Mouse (Mus musculus) erythroblast, embryonic 14.5 days (primary cell): ENCODE measurements around the gene Ush2a.

Experiments used
- GATA1 ChIP-seq: IDR thresholded peaks from 2 replicates; pipeline ENCODE4 v1.6.1; 2012; ENCODE audit warnings: low read length, inconsistent platforms, mixed read lengths
- TAL1 ChIP-seq: IDR thresholded peaks from 3 replicates; pipeline ENCODE4 v1.6.1; 2012; ENCODE audit warnings: low read length, inconsistent platforms, mixed read lengths

- TF ChIP-seq TAL1 (no peak), GATA1 (no peak)
Measured at GRCm38 (mm10) chr1:188653001-188653400, 391.2 kb downstream of the Ush2a start.
